Mouse (Mus musculus) stomach, postnatal 0 days (tissue): ENCODE measurements around the gene Znrf3. TPM values are rescaled to one million over a fixed set of nuclear protein-coding genes. Genes with fewer than 3 reads are reported as not detected.

ENCODE experiments used
- ATAC-seq: fragments of 200-750 bp; cut with Nextera tagmentation; 2 replicates; pipeline ENCODE4 v1.8.0; 2017; ENCODE audit not compliant: low FRiP score, low TSS enrichment
- DNase-seq: peaks from one replicate; pipeline ENCODE4 v3.0.0-alpha.2; 2016; ENCODE audit warnings: low spot score
- H3K27ac ChIP-seq: fragments of 300-500 bp; sonication (generic); replicated peaks from 2 replicates; pipeline ENCODE4 v1.5.1; 2014; ENCODE audit warnings: mild to moderate bottlenecking, control low read depth
- H3K27me3 ChIP-seq: fragments of 300-500 bp; sonication (generic); 2 replicates; pipeline ENCODE4 v1.6.1; 2014; ENCODE audit warnings: low read length; ENCODE audit not compliant: control insufficient read depth, insufficient read depth
- H3K36me3 ChIP-seq: fragments of 300-500 bp; sonication (generic); 2 replicates; pipeline ENCODE4 v1.6.1; 2014; ENCODE audit warnings: low read length, mixed read lengths; ENCODE audit not compliant: control insufficient read depth, insufficient read depth
- H3K4me1 ChIP-seq: fragments of 300-500 bp; sonication (generic); replicated peaks from 2 replicates; pipeline ENCODE4 v1.6.1; 2014; ENCODE audit warnings: antibody characterized with exemption; ENCODE audit not compliant: control insufficient read depth, insufficient read depth
- H3K4me2 ChIP-seq: fragments of 300-500 bp; sonication (generic); replicated peaks from 2 replicates; pipeline ENCODE4 v1.6.1; 2014; ENCODE audit warnings: low read depth, mild to moderate bottlenecking, control low read depth, moderate library complexity
- H3K4me3 ChIP-seq: fragments of 300-500 bp; sonication (generic); 2 replicates; pipeline ENCODE4 v1.5.1; 2014; ENCODE audit warnings: low read depth, low read length, control low read depth
- H3K9ac ChIP-seq: fragments of 300-500 bp; sonication (generic); 2 replicates; pipeline ENCODE4 v1.6.1; 2014; ENCODE audit warnings: mild to moderate bottlenecking, low read length, control low read depth, mixed read lengths
- H3K9me3 ChIP-seq: fragments of 300-500 bp; sonication (generic); 2 replicates; pipeline ENCODE4 v1.6.1; 2016; ENCODE audit warnings: low read length; ENCODE audit not compliant: control insufficient read depth
- CTCF ChIP-seq: IDR thresholded peaks from 2 replicates; pipeline ENCODE4 v1.5.1; 2016; ENCODE audit warnings: antibody characterized with exemption, low read depth, mild to moderate bottlenecking, moderate library complexity
- EP300 ChIP-seq: optimal IDR thresholded peaks from 2 replicates; pipeline ENCODE3; 2016; ENCODE audit warnings: antibody characterized with exemption
- WGBS: fragments of 180-500 bp; shearing (Covaris S2); extraction: QIAGEN DNeasy Blood & Tissue Kit; methylation state at CpG from one replicate; pipeline ENCODE4 v1.1.7; 2014; 5-methylcytosine and 5-hydroxymethylcytosine counted together
- polyA plus RNA-seq: library from polyadenylated mRNA; unstranded; fragments of >200 nt; fragmentation: Nextera tagmentation; extraction: Ambion mirVana; gene quantifications from 2 replicates; pipeline ENCODE4 v1.2.1, GENCODE M21; 2015

Gene Znrf3
- polyA plus RNA-seq, 1 experiment from 2014 or later = 9.3 TPM

GRCm38 (mm10) chr11:5248200-5248599 lies 196.4 kb downstream of the Znrf3 start:
- TF ChIP-seq EP300 (no peak), CTCF (no peak)
- Histone ChIP-seq H3K4me3 (no peak overlapping the region), H3K36me3 (no peaks in the 10 kb centered on the region), H3K9me3 (no peaks in the 10 kb centered on the region), H3K4me1 (peaks cover 5% of the 10 kb centered on the region; the same call in 1 of the 2 replicates), H3K27me3 (no peaks in the 10 kb centered on the region), H3K27ac (no peak overlapping the region), H3K4me2 (no peak overlapping the region), H3K9ac (no peak overlapping the region)
- no peak for ATAC-seq
- 48% methylated on average over 2 of the region's 2 CpGs for WGBS
- DNase-seq = no peak

- Histone ChIP-seq H3K9me3 (no peaks in the 10 kb centered on the region), H3K27me3 (no peaks in the 10 kb centered on the region), H3K36me3 (no peaks in the 10 kb centered on the region; the same call in 1 of the 2 replicates), H3K4me3 (no peak overlapping the region), H3K27ac (peak overlapping the region; percentile 91), H3K4me1 (peaks cover 5% of the 10 kb centered on the region; the same call in 1 of the 2 replicates), H3K9ac (no peak overlapping the region), H3K4me2 (no peak overlapping the region)
- DNase-seq = no peak
- 56% methylated on average over 7 of the region's 7 CpGs for WGBS
- 0 out of 2 replicates have a peak, but pooled peaks have one; percentile 19 for ATAC-seq
- TF ChIP-seq EP300 (no peak), CTCF (no peak)
Observed at GRCm38 (mm10) chr11:5245431-5245830, 199.2 kb downstream of the Znrf3 start.

- TF ChIP-seq CTCF = 0 out of 2 replicates have a peak, but pooled peaks have one; percentile 4
- no peak for TF ChIP-seq EP300
- H3K4me2 ChIP-seq = peak overlapping the region; percentile 35
- no peaks in the 10 kb centered on the region for H3K9me3 ChIP-seq
- no peak overlapping the region for H3K9ac ChIP-seq
- peak overlapping the region; percentile 17; the same call in 1 of the 2 replicates for H3K4me3 ChIP-seq
- WGBS = 16% methylated on average over 8 of the region's 8 CpGs
- H3K4me1 ChIP-seq = peaks cover 5% of the 10 kb centered on the region; the same call in 1 of the 2 replicates
- H3K27ac ChIP-seq = peak overlapping the region; percentile 91
- peak; percentile 47 for ATAC-seq
- no peaks in the 10 kb centered on the region; the same call in 1 of the 2 replicates for H3K36me3 ChIP-seq
- no peak for DNase-seq
- H3K27me3 ChIP-seq = no peaks in the 10 kb centered on the region
Observed at GRCm38 (mm10) chr11:5244749-5245130, 199.9 kb downstream of the Znrf3 start.

- Histone ChIP-seq H3K4me2 (peak overlapping the region; percentile 35), H3K9me3 (no peaks in the 10 kb centered on the region), H3K27ac (peak overlapping the region; percentile 91), H3K36me3 (no peaks in the 10 kb centered on the region; the same call in 1 of the 2 replicates), H3K4me3 (peak overlapping the region; percentile 17; the same call in 1 of the 2 replicates), H3K9ac (0 out of 2 replicates have a peak overlapping the region, but pooled peaks have one; percentile 2), H3K27me3 (no peaks in the 10 kb centered on the region), H3K4me1 (peaks cover 5% of the 10 kb centered on the region; the same call in 1 of the 2 replicates)
- peak; percentile 51 for DNase-seq
- ATAC-seq = peak; percentile 70
- 22% methylated on average over 24 of the region's 24 CpGs for WGBS
- TF ChIP-seq EP300 (peak; percentile 43), CTCF (peak; percentile 52)
Observed at GRCm38 (mm10) chr11:5243812-5244748, 200.6 kb downstream of the Znrf3 start.

GRCm38 (mm10) chr11:5243208-5243607 lies 201.4 kb downstream of the Znrf3 start:
- H3K9ac ChIP-seq = no peak overlapping the region
- 90% methylated on average over 7 of the region's 7 CpGs for WGBS
- H3K27ac ChIP-seq = no peak overlapping the region
- H3K4me2 ChIP-seq = no peak overlapping the region
- ATAC-seq (no peak), DNase-seq (no peak)
- no peaks in the 10 kb centered on the region; the same call in 1 of the 2 replicates for H3K36me3 ChIP-seq
- H3K4me3 ChIP-seq = no peak overlapping the region
- H3K4me1 ChIP-seq = peaks cover 5% of the 10 kb centered on the region; the same call in 1 of the 2 replicates
- no peak for TF ChIP-seq EP300
- no peak for TF ChIP-seq CTCF
- no peaks in the 10 kb centered on the region for H3K27me3 ChIP-seq
- no peaks in the 10 kb centered on the region for H3K9me3 ChIP-seq

GRCm38 (mm10) chr11:5242158-5242557 lies 202.5 kb downstream of the Znrf3 start:
- Histone ChIP-seq H3K4me2 (no peak overlapping the region), H3K36me3 (peaks cover 5% of the 10 kb centered on the region), H3K9me3 (no peaks in the 10 kb centered on the region), H3K27ac (peak overlapping the region; percentile 30; the same call in 1 of the 2 replicates), H3K4me1 (peaks cover 5% of the 10 kb centered on the region; the same call in 1 of the 2 replicates), H3K27me3 (no peaks in the 10 kb centered on the region), H3K9ac (no peak overlapping the region), H3K4me3 (no peak overlapping the region)
- WGBS = 35% methylated on average over 8 of the region's 8 CpGs
- TF ChIP-seq CTCF (no peak), EP300 (no peak)
- DNase-seq (peak; percentile 30), ATAC-seq (no peak; the same call in 1 of the 2 replicates)
